Mouse (Mus musculus): Measurements from ENCODE around the gene Cfap61.

DNA sequence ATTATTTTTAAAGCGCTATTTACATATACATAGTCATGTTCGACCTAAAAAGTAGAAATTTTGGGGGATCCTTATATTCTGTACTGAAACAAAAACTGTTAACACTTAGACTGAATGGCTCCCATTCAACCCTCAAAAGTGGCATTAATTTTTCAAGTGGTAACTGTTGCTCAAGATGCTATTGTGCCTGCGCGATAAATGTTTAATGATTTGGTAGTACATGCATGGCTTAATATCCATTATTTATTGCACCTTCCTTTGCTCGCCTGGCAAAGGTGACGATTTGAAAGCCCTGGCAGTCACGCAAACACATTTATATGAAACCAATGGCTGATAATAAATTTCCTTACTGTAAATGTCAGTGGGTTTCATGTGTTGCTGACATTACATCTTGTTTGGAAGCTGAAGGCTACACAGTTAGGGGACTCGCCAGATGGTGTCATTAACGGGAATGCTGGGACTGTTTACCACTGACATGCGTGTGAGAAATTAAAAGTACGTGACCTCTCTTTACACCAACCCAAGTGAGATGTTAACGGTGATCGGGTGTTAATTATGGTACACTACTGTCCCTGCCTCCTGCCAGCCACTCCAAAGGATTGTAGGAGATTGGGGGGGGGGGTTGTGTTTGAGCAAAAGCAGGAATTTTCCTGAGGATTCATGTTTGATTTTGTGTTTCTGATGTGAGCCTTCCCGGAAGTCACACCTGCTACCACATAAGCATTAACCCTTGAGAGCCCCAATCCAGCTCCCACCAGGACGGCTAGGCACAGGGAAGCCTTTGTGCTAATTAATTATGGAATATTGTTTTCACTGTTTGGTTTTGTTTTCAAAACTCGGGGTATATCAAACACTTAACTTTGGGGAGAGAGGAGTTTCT lies 127.1 kb downstream of the Cfap61 start:
- TF ChIP-seq CTCF (IDR thresholded peaks at IDR 0.05; ENCODE audit: low read depth) (no peak), EP300 (optimal IDR thresholded peaks at IDR 0.05) (no peak)

Data from stomach, postnatal 0 days (tissue).